Mouse (Mus musculus) ZHBTc4 (cell line): ENCODE data around the gene Wnt4.

Experiments
- DNase-seq: peaks from one replicate; pipeline ENCODE4 v3.0.0-alpha.2; 2011; ENCODE audit warnings: low read depth, low spot score

Gene Wnt4

DNA sequence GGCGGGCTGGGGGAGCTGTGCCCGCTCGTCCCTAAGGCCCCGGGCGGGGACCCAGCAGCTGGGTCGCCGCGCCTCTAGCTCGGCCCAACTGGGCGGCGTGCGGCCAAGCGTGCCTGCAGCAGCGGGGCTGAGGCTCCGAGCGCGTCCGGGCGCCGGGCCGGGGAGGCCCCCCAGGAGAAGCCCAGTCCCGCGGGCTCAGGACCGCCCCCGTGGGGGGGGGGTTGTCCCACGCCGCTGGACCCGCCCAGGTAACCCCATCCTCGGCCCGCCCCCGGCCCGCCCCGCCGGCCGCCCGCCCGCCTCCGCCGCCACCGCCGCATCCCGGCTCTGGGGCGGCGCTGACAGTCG lies at the start of gene Wnt4:
Gene Wnt4 (plus strand): TSS at position 324 of the 348 bp plus-strand sequence.
- DNase-seq = peak; percentile 71

DNA sequence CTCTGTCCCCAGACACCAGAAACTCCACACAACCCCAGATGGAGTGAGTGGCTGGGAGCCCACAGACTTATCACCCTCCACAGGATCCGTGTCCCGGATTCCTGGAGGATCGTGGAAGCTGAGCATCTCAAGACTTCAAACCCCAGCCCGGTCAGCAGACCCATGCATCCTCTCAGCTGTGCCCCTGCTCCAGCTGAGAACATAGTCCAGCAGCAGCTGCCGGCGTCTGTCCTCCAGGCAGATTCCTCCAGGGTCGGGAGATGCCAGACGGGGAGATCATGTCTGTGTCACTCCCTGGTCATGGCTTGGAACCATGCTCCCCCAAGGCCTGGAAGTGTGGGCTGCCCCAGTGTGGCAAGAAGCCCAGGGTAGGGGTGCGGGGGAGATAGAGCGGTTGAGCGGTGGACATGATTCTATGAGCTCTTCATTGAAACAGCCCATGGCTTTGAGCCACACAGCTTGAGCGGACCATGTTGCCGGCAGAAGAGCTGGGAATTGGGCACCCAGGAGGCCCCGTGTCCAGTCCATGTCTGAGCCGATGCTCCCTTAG lies 48.6 kb upstream of the Wnt4 start:
- DNase-seq = no peak

DNA sequence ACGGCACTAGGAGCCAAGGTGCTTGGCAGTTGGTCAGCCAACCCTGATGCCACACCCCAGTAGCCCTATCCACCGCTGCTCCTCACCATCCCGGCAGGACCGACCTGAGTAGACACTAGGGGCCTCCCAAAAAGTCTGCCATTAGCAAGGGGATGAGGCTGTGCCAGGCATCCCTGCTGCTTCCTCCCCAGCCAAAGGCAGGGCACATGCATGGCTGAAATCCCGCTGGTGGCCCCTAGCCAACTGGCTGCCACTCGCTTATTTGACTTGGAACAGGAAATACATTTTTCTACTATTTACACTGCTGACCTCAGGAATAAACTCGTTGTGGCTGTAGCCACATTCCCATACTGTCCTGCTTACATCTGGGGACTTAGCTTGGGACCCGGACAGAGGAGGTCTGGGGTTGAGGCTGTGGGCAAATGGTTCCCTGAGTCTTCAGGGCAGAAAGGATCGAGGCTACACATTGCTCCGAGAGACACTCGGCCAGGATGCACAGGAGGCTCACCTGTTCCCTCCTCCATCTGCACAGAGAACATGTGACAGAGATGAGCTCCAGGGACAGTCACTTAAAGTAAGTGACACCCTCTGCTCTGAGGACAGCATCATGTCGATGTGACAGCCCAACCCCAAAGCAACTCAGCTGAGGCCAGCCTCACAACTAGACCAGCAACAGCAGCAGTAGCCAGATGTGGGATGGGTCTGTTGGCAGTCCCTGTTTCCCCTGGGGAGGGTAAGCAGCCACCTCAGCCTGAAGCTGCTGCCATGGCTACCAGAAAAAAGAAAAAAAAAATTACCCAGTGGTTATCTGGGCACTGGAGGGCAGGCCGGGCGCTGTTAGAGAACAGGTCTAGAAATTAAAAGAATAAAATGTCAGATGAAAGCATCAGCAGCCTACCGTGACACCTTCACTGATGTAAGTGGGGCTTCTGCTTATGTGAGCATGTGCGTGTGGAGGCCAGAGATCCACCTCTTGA lies 45.5 kb upstream of the Wnt4 start:
- no peak for DNase-seq

DNA sequence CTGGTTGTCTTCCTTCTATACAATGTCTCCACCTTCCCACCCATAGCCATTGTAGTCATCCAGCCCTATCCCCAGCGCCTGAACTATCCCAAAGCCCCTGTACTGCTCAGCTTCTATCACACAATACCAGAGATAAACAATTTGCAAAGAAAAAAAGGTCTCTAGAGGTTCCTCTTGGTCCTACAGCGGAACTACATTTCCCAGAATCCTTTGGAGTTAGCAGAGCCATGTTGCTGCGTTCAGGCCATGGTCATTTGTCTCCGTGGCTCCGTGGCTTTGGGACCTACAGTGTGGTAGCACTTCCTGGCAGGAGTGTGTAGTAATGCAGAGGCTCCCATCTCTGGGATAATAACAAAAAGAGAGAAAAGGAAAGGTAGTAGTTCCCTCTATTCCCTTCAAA lies 43.7 kb upstream of the Wnt4 start:
- peak; percentile 33 for DNase-seq

DNA sequence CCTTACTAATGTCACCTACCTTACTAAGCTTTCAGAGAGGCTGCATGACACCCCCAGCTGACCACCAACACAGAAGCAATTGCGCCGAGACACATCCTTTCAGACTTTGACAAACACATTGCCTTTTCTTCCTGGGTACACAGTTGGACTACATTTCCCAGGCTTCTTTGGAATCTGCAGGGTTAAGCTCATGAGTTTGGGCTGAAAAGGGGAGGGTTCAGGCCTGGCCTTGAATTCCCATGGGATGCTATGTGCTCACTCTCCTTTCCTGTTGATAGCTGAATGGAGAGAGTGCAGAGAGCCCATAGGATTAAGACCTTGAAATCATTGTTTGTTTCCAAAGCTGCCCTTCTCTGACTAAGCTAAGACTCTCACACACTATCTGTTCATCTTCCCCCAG lies 42.8 kb upstream of the Wnt4 start:
- peak; percentile 52 for DNase-seq

DNA sequence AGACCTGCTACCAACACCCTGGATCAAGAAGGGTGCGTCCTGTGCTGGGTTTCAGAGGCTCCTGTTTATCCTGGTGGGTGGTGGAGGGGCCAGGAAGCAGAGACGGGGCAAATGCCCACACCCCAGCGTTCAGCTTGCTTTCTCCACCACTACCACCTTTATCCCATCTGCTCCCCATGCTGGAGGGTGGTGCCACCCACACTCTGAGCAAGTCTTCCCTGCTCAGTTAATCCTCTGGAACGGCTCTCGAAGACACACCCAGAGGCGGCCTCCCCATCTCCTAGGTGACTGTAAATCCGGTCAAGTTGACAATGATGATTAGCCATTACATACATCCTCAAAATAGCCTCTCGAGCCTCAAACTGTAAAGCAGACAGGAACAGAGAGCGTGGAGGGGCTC lies 41.9 kb upstream of the Wnt4 start:
- no peak for DNase-seq

DNA sequence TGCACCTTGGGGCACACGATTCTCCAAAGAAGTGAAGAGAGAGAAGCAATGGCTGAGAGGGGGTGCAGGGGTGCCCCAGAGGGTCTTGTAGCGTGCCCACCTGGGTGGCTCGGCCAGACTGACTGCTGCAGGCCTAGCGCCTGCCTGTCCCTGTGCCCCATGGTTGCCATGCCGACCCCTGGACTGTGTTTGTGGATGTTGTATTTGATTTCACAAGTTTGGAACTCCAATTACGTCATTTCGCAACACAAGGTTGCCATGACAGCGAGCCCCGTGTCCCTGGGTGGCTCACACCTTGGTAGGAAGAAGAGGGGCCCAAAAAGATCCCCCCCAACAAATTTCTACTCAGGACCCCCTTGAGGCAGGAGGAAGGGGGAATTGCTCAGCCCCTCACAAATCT lies 32.4 kb upstream of the Wnt4 start:
- no peak for DNase-seq

DNA sequence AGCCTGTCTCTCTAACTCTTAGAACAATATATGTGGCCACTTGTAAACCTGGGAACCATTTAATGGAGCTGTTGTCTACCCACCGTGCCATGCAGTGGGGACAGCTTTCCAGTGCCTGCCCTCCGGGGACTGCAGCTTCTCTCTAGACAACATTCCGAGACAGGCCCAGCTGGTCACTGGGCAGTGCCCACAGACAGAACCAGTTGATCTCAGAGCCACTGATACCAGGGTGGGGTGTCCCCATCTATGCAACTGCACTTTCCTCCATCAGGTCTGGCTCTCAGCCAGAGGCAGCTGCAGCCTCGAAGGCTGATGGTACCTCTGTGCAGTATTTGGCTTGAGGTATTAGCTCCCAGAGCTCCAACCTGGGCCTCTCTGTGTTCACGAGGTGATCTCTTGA lies 27.0 kb upstream of the Wnt4 start:
- no peak for DNase-seq

DNA sequence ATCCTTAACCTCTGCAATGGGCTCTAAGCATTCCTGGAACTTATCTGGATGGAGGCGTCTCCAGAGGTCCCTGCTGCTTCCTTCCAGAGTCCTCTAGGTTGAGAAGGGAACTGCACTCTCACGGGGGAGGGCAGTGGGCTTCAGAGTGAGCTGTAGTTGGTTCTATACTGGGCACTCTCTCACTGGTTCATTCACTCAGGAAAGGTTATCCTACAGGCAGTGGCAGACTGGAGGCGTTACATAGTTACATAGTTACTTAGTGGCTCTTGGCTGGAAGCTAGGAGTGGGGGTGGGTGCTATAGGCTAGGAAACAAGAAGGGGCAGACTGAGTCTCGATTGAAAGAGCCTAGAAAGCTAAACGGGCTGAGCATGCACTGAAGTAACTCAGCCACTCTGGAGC lies 26.4 kb upstream of the Wnt4 start:
- no peak for DNase-seq

DNA sequence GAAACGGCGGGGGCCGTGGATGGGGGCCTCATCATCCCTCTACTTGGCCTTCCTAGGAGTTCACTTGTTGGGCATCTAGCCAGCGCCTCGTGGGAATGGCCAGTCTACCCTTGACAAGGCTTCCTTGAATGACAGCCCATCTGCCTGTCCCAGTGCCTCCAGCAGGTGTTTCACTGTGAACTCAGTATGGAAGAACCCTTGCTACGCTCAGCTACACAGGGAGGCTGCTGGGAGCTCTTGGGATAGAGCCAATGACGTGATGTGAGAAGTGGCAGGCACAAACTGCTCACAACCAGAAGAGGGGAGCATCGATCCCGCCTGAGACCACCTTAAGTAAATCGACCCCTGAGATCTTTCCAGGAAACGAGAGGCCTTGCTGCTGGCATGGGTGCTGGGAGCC lies 23.7 kb upstream of the Wnt4 start:
- no peak for DNase-seq

DNA sequence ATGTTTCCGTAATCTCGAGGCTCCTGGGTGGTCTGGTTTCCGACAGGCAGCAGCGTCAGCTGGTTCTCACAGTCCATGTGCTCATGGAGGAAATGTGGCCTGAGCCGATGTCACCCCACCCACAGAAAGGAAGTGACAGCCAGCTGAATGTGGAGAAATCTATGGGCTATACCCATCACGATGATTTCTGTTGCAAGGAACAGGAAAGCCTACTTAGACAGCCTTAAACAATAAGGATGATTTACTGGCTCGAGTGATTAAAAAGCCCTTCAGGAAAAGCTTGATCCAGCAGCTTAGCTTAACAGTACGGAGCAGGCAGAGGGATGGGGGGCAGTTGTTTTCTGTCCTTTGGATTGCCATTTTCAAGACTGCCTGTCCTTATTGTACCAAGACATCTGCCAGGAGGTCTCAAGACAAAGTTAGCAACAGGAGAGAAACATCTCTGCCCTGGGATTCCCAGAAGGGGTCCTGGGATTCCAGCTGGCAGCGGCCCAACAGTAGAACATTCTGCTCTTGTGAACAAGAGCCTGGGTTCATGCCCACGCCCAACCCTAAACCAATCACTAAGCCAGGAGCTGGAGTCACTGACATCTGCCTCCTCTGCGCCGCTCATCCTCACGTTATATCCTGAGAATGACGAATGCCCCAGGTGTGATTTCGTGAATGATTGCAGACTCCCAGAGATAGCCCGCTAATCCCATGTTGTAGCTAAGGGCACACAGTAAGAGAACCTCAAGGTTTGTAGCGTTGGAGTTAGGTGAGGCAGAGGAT lies 22.9 kb upstream of the Wnt4 start:
- DNase-seq = no peak

DNA sequence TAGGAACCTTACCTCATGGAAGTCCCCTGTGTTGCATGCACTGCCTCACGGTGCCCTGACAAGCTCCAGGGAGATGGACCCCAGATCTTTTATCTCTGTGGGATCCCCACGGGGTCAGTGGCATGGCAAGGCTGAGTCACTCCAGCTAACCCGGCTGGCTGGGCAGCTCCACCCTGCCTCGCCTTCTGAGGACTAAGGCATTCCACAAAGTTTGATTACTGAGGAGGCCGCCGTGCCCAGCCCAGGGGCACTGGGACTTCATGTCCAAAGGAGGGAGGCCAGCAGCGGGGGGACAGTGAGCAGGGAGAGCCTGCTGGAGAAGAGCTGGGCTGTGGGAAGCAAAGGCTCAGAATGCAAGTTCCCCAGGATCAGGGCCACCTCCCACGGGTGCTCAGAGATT lies 21.7 kb upstream of the Wnt4 start:
- no peak for DNase-seq

DNA sequence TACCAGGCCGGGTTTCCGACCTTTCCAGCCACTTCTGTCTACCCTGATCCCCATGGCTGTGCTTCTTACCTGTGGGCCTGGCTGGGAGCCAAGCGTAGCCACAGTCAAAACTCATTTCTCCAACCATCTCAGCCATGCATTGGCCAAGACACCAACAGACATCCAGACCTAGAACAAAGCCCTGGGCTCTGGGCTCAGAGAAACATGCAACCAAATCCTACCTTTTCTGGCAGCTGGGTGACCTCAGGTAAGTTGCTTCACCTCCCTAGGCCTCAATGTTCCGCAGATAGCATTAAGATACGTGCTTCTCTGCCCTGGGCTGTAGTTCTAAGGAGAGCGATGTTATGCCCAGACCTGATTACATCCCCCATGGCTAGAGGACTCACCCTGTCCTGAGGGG lies 15.5 kb upstream of the Wnt4 start:
- DNase-seq = no peak

DNA sequence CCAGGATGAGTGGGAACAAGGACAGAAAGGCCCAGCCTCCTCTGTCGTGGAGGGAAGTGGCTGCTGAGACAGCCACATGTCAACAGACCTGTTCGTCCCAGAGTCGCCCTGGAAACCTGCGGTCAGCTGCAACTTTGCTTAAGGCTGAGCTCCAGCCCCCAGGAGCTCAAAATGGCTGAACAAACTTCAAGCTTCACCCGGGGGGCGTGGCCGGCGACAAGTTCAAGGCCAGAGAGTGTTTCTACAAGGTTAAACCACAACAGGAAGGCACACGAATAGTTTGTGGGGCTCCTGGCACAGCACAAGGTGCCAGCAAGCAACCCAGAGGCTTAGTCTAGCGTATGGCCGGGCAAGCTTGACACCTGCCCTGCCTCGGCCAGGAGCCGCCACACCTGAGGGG lies 13.2 kb upstream of the Wnt4 start:
- peak; percentile 32 for DNase-seq

DNA sequence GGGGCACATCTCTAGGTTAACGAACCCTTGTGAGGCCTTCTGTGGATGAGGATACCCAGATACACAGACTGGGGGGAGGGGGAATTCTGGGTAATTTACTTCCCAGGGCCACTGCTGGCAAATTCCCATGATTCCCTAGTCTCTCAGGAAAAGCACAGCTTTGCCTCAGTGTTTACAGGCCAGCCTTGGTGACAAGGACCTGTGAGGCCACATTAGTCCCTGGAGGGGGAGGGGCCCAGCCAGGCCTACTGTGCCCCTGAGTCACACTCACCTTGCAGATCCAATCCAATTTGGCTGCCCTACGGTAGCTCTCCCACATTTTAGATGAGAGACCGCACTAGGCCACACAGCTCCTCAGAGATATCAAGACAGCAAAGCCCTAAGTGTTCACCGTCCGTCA lies 12.2 kb upstream of the Wnt4 start:
- no peak for DNase-seq

DNA sequence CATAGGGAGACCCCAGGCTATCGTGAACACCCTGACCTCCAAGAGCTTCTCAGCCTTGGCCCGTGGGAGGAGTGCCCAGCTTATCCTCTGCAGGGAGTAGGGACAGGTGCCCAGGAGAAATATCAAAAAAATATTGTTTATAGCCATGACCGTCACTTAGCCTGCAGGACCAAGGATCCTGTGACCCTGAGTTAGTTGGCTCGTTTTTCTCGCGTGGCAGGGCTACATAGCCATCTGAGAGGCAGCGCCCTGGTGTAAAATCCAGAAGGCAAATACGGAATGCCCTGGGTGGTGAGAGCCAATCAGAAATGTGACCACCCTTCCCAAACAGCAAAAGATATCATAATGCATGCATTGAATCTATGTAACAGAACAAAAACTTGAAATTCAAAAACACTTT lies 8.7 kb upstream of the Wnt4 start:
- no peak for DNase-seq

DNA sequence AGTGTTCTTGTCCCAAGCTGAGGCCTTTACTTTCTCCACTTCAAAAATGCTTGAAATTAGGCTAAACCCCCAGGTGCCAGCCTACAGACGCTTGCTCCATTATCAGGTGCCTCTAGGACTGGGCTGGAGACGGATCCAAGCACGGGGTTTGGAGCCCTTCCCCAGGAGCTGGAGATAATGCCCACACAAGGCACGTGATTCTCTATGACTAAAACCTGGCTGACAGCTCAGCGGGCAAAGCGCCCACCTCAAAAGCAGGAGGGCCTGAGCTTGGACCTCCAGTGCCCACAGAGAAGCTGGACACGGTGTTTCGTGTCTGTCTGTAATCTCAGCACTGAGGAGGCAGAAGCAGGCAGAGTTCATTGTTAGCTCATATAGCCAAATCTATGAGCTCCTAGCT lies 5.4 kb upstream of the Wnt4 start:
- DNase-seq = no peak

DNA sequence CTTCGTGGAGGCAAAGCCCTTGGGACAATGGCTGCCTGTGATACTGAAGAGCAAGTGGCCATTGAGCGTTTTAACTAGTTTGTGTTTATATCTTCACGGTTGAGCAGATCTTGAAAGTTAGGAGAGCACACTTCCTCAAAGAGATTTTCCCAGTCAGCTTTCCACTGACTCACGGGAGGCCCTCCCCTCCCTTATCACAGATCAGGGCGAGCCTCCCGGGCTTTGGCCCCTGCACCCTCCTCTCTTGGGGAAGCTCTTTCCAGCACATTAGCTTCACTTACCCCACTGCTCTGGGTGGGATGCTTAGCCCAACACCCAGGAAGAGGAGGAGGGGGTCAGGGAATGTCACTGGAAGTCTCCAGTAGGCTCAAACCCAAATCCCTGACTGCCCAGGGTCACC lies 3.0 kb upstream of the Wnt4 start:
- DNase-seq = no peak

DNA sequence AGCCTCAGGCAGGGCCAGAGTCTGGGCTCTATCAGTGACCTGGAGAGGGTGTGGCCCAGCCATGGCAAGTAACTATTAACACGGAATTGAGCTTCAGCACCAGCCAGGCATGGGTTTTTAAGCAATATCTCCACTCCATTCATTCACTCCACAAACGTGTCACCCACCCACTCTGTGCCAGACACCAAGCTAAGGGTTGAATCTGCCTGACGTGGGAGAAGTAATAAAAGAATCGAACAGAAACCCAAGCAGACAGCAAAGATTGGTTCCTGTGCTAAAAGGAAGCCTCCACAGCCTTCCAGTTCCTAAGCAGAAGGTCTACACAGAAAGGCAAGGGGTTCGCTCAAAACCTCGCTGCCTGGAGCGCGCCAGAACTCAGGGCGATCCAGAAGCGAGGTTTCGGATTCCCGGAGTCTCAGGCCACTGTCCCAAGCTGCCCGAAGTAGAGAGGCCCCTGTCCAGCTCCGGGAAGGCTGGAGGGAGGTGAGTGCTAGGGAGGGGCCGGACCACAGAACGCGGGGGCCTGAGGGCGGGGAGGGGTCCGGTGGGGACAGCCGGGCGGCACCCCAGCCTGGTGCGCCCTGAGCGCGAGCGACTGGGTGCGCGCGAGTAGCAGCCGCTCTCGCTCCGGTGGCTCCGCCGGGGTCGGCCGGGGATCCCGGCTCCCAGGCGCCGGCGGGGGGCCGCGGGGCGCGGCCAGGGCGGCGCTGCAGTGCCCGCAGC lies 685 bp upstream of the Wnt4 start:
- peak; percentile 36 for DNase-seq

DNA sequence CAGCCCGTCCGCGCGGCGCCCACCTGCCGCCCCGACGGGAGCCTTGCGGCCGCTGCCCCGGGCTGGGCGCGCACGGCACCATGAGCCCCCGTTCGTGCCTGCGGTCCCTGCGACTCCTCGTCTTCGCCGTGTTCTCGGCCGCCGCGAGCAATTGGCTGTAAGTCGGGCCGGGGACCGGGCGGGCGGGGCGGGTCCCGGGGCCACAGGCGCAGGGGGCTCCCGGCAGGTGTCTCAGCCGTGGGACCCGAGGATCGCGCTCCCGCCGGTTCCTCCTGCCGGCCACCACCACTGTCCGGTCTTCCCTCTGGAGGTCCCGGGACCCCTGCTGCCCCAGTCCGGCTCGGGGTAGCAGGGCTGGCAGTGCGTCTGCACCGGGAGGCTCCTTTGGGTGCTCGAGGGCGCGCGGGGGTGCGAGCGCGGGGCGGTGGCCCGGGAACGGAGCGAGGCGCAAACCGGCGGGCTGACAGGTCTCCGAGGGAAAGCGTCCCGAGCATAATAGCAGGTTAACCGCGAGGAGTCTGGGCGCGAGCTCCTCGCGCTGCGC lies 383 bp downstream of the Wnt4 start:
- peak; percentile 58 for DNase-seq

DNA sequence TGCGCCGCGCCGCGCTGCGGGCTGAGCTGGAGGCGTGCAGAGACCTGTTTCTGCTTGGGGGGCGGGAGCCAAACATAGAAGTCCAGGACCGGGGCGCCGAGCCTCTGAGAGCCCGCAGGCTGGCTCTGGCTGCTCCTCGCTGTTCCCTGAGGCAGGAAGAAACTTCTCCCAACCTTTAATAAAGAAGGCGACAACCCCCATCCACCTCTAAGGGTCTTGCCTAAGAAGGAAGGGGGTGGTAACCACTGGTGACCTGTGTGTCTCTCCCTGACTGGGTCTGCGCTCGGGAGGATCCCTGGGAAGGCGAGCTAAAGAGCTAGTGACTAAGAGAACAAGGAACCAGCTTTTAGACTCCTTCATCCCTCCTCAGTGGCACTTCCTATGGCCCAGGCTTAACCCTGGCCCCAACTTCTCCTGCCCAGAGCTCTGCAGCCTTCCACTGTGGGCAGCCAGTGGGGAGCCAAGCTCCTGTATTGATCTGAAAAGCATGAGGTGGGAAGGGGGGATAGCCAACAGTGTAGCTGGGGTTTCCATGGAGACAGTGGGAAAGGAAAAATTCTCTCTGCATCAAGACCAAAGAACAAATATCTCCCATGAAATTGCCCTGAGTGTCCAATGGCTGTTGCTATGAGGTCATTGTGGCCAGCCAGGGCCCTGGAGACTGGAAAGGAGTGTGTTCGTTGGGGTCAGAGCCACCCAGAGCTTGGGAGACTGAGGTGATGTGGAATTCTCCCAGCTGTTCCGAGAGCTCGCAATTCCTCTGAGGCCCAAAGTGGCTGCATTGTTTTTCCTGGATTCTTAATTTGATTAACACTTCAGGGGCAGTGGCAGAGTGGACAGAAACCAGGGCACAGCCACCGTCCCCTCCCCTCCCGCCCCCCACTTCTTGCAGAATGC lies 1.1 kb downstream of the Wnt4 start:
- DNase-seq = no peak
